Mouse (Mus musculus) heart, adult 18-20 months (tissue): Measurements from ENCODE around the gene Spata31d1b. TPM values are rescaled to one million over a fixed set of nuclear protein-coding genes. Genes with fewer than 3 reads are reported as not detected.

Experiments
- DNase-seq, 2 experiments: peaks; one replicate each; pipeline ENCODE4 v3.0.0; 2021 to 2022; ENCODE audit warnings: mixed read lengths in 1 of 2
- total RNA-seq, 2 experiments: library from RNA; stranded (reverse); gene quantifications; 2 replicates each; pipeline ENCODE4 v1.2.3; 2021

The Spata31d1b gene
- total RNA-seq, 2 experiments from 2014 or later: 0.05 TPM; not detected in 1

- DNase-seq: no peak
Observed at GRCm38 (mm10) chr13:59750310-59750709, 38.2 kb downstream of the Spata31d1b start.

DNA sequence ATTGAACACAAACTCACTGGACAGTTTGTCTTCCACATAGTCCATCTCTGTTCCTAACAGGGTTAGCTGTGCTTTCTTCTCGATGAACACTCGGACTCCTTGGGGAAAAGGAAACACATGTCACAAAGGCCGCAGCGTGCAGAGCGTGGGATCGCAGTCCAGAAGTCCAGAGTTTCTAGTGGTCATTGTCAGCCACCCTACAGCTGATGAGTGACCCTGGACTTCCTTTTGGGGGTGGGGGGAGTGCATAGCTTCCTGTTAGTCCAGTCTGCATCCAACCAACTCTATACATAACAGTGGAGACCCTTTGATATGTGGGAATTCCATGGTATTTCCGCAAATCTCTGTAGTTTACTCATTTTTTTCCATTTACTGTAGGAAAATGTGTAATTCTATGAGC, 44.8 kb downstream of the Spata31d1b start:
- no peak for DNase-seq

GRCm38 (mm10) chr13:59762791-59763190, 50.7 kb downstream of the Spata31d1b start:
- DNase-seq: no peak

DNA sequence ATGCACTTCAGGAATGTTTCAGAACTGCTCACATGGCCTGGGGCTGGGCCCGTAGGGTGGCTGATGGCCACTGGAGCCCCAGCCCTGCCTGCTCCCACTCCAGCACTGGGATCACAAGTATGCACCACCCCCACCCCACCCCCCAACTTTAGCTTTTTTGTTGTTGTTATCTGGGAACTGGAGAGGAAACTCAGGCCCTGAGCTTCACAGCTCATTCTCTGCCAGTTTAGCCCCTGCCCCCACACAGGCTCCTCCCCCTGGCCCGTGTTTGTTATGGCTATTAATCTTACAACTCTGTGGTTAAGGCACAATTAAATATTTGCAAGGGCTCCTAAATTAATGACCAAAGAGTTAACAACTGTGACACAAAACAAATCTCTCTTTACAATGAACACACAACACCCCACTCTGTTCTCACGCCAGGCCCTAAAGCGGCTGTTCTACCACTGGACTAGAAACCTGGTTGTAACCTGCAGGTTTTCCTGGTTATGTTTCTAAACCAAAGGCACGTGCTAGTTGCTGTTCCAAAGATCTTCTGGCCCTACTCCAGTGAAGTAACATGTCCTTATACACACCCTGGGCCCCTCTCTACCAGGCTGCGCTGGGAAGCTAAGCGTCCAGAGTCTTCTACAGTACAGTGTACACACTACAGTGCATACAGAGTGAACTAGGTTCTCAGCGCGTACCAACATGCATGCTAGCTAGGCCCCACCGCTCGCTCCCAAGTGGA, 54.9 kb downstream of the Spata31d1b start:
- peak in 1 of 2 experiments; percentile 28 for DNase-seq

DNA sequence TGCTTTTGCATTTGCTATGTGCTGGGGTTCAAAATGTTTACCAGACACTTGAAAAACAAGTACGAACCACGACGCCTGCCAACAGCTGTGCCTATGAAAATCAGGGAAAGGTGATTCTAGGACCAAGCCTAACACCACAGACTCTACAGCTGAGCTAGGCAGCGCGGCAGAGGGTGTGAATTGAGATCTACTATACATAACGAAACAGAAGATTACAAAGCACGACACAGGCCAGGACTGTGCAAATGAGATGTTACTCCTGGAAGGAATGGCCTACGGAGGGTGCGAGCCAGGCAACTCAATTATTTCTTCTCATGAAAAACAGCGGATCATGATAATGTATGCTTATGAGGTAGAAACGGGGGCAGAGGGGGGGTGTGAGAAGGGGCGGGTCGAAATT, 56.4 kb downstream of the Spata31d1b start:
- DNase-seq: peak in 1 of 2 experiments; percentile 34

Other genes starting within 250 kb of the Spata31d1b start
- 100 to 1,000 TPM; 129 to 156 TPM for gene Agtpbp1, start 127.1 kb upstream of the Spata31d1b start, total RNA-seq
- gene Naa35, start 127.0 kb upstream of the Spata31d1b start, total RNA-seq: 10 to 100 TPM; 91.4 to 92.6 TPM
- 10 to 100 TPM; 14.6 to 19.4 TPM for gene Golm1, start 36.5 kb upstream of the Spata31d1b start, total RNA-seq
- gene 4921517D22Rik, start 18.2 kb upstream of the Spata31d1b start, total RNA-seq: not detected
- not detected for gene Spata31d1a, start 2.0 kb upstream of the Spata31d1b start, total RNA-seq
- not detected for gene Spata31d1d, start 19.5 kb downstream of the Spata31d1b start, total RNA-seq
- not detected for gene 1700014D04Rik, start 34.5 kb downstream of the Spata31d1b start, total RNA-seq
- 100 to 1,000 TPM; 235 to 252 TPM for gene Isca1, start 57.5 kb downstream of the Spata31d1b start, total RNA-seq
- not detected for gene Gm49354, start 70.0 kb downstream of the Spata31d1b start, total RNA-seq
- 10 to 100 TPM; 40.3 to 41.1 TPM for gene Tut7, start 110.9 kb downstream of the Spata31d1b start, total RNA-seq